Mouse (Mus musculus) ES-Bruce4 (cell line): ENCODE measurements around the gene Bspry.

Experiments used
- CTCF ChIP-seq: IDR thresholded peaks from one replicate; pipeline ENCODE4 v1.8.1; 2011; ENCODE audit warnings: low read depth, low read length
- EP300 ChIP-seq: IDR thresholded peaks from 2 replicates; pipeline ENCODE4 v1.6.1; 2011; ENCODE audit warnings: low read depth, low read length; ENCODE audit not compliant: insufficient read depth
- POLR2A ChIP-seq: IDR thresholded peaks from one replicate; pipeline ENCODE4 v1.8.1; 2011; ENCODE audit warnings: low read length; ENCODE audit not compliant: insufficient read depth

GRCm38 (mm10) chr4:62480709-62481605, 1.1 kb downstream of the Bspry start:
- TF ChIP-seq CTCF: no peak
- no peak for TF ChIP-seq EP300
- no peak for TF ChIP-seq POLR2A
